Mouse (Mus musculus): ENCODE measurements around the gene Tmem169. TPM values are rescaled to one million over a fixed set of nuclear protein-coding genes. Genes with fewer than 3 reads are reported as not detected.
A peak's percentile ranks its signal among the peaks of the same experiment; 100 is the strongest.

Gene Tmem169
- polyA plus RNA-seq, 1 experiment = 4.2 TPM

DNA sequence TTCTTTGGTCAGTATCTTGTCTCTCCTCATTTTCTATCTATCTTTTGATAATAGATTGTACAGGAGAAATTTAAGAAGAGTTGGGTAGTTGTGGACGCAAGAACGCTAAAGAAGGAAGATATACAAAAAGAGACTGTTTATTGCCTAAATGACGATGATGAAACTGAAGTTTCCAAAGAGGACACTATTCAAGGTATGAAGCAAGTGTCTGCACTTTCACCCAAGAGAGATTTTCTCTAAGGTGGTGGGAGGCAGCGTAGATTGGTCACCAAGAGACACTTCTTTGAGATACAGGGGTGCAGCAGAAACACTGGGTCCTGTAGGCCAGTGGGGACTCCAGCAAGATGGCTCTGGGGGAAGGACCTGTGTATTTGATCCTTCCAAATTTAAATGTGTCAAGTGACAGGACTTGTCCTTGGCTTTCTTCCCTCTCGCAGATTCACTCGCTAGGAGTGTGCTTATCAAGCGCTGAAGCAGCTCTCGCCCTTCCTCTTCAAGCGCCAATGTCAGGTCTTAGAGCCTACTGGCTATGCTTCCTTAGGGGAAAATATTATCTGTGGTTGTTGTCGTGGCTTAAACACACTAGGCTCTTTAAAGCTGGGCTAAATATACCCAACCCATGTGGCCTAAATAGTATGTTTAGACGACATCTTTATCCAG, 42.1 kb downstream of the Tmem169 start:
- Histone ChIP-seq H3K27me3 (replicated peaks; ENCODE audit: control insufficient read depth, insufficient read depth, low read length) (no peaks in the 10 kb centered on the region), H3K27ac (ENCODE audit: insufficient read depth, low read depth, low read length) (no peak overlapping the region), H3K4me1 (ENCODE audit: control insufficient read depth, insufficient read depth, low read length) (no peaks in the 10 kb centered on the region), H3K4me3 (ENCODE audit: insufficient read depth, low read depth, low read length) (no peak overlapping the region), H3K36me3 (ENCODE audit: control insufficient read depth, insufficient read depth, low read length) (peaks cover 6% of the 10 kb centered on the region; the same call in 1 of the 2 replicates)
- no peak for DNase-seq
- WGBS = 94% methylated on average over 11 of the region's 11 CpGs
- TF ChIP-seq CTCF (conservative IDR thresholded peaks at IDR 0.05; ENCODE audit: insufficient read depth, insufficient read length, low read depth, low read length) = no peak
- no peak for TF ChIP-seq POLR2A (IDR thresholded peaks at IDR 0.05; ENCODE audit: low read depth, low read length)

DNA sequence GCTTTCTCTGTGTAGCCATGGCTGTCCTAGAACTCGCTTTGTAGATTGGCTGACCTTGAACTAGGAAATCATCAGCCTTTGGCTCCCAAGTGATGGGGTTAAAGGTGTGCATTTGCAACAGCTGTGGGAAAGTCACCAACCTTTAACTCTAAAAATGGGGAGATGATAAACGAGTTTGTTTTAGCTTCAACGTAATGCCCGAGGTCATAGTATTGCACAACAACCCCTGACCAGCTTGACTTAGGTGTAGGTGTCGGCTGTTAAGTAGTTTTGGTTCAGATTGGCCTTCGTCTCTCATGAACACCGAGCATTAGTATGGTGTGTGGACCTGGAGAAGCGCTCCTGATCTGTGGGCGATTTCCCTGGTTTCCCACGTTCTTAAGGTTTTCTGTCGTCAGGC, 50.6 kb downstream of the Tmem169 start:
- no peak for TF ChIP-seq CTCF (conservative IDR thresholded peaks at IDR 0.05; ENCODE audit: insufficient read depth, insufficient read length, low read depth, low read length)
- no peak overlapping the region for H3K27ac ChIP-seq (ENCODE audit: insufficient read depth, low read depth, low read length)
- peaks cover 6% of the 10 kb centered on the region; the same call in 1 of the 2 replicates for H3K4me1 ChIP-seq (ENCODE audit: control insufficient read depth, insufficient read depth, low read length)
- peaks cover 2% of the 10 kb centered on the region for H3K36me3 ChIP-seq (ENCODE audit: control insufficient read depth, insufficient read depth, low read length)
- H3K27me3 ChIP-seq (replicated peaks; ENCODE audit: control insufficient read depth, insufficient read depth, low read length) = no peaks in the 10 kb centered on the region
- WGBS = 91% methylated on average over 11 of the region's 11 CpGs
- no peak overlapping the region for H3K4me3 ChIP-seq (ENCODE audit: insufficient read depth, low read depth, low read length)
- no peak for DNase-seq

DNA sequence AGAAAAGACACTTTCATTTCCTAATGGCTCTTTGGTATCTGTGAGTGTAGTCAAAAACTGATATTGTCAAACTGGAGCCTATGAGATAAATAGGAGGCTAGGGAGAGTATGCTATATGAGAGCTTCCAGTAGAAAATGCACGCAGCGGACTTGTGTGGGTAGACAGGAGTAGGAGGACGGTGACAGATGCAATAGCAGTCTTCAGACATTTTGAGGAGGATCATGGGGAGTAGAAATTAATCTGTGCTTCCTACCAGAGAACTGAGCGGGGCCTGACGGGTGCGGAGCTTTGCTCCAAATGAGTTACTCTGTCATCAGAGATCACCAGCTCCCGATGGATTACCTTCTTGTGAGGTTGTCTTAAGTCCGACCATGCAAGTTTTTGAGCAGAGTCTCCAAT, 52.6 kb downstream of the Tmem169 start:
- Histone ChIP-seq H3K27ac (ENCODE audit: insufficient read depth, low read depth, low read length) (no peak overlapping the region), H3K27me3 (replicated peaks; ENCODE audit: control insufficient read depth, insufficient read depth, low read length) (no peaks in the 10 kb centered on the region), H3K36me3 (ENCODE audit: control insufficient read depth, insufficient read depth, low read length) (peaks cover 2% of the 10 kb centered on the region), H3K4me1 (ENCODE audit: control insufficient read depth, insufficient read depth, low read length) (peaks cover 6% of the 10 kb centered on the region; the same call in 1 of the 2 replicates), H3K4me3 (ENCODE audit: insufficient read depth, low read depth, low read length) (no peak overlapping the region)
- TF ChIP-seq CTCF (conservative IDR thresholded peaks at IDR 0.05; ENCODE audit: insufficient read depth, insufficient read length, low read depth, low read length) = no peak
- TF ChIP-seq POLR2A (IDR thresholded peaks at IDR 0.05; ENCODE audit: low read depth, low read length) = no peak
- WGBS = 95% methylated on average over 8 of the region's 8 CpGs
- DNase-seq = no peak

DNA sequence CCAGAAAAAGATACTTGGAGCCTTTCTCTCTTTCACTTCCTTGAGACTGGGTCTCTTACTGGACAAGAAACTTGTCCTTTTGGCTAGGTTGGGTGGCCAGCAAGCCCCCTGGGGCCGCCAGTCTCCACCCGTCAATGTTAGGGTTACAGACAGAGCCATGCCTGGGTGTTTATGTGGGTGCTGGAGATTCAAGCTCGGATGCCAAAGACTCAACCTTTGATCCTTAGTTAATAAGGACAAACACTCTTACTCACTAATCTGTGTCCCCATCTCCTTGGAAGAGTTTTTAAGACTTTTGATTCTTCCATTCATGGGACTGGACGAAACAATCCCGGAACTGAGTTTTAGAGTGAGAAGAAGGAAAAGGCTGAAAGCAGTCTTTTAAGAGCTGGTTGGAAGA, 54.2 kb downstream of the Tmem169 start:
- Histone ChIP-seq H3K4me3 (ENCODE audit: insufficient read depth, low read depth, low read length) (no peak overlapping the region), H3K4me1 (ENCODE audit: control insufficient read depth, insufficient read depth, low read length) (peaks cover 6% of the 10 kb centered on the region; the same call in 1 of the 2 replicates), H3K36me3 (ENCODE audit: control insufficient read depth, insufficient read depth, low read length) (peaks cover 2% of the 10 kb centered on the region), H3K27me3 (replicated peaks; ENCODE audit: control insufficient read depth, insufficient read depth, low read length) (no peaks in the 10 kb centered on the region), H3K27ac (ENCODE audit: insufficient read depth, low read depth, low read length) (peak overlapping the region; percentile 46; the same call in 1 of the 2 replicates)
- WGBS = 67% methylated on average over 5 of the region's 5 CpGs
- TF ChIP-seq POLR2A (IDR thresholded peaks at IDR 0.05; ENCODE audit: low read depth, low read length) = no peak
- no peak for TF ChIP-seq CTCF (conservative IDR thresholded peaks at IDR 0.05; ENCODE audit: insufficient read depth, insufficient read length, low read depth, low read length)
- peak; percentile 64 for DNase-seq

DNA sequence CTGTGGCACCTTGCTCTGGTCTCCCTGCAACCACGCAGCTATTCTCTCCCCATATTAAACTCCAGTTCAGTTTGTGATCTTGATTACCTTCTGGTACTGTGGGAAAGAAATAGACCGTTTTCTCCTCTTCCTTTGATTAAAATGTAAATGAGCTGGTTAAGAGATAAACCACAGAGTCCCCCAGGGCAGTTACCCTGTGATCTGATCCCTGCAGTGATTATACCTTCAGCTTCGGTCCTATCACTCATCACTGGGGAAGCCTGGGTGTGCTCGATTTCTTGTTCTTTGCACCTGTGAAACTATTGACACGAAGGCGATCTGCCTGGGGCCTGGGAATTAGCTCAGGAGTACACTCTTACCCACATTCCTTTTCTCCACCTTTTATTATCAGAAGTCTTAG, 63.7 kb downstream of the Tmem169 start:
- no peak for DNase-seq
- Histone ChIP-seq H3K4me1 (ENCODE audit: control insufficient read depth, insufficient read depth, low read length) (no peaks in the 10 kb centered on the region), H3K4me3 (ENCODE audit: insufficient read depth, low read depth, low read length) (no peak overlapping the region), H3K27me3 (replicated peaks; ENCODE audit: control insufficient read depth, insufficient read depth, low read length) (no peaks in the 10 kb centered on the region), H3K36me3 (ENCODE audit: control insufficient read depth, insufficient read depth, low read length) (peaks cover 2% of the 10 kb centered on the region), H3K27ac (ENCODE audit: insufficient read depth, low read depth, low read length) (no peak overlapping the region)
- TF ChIP-seq CTCF (conservative IDR thresholded peaks at IDR 0.05; ENCODE audit: insufficient read depth, insufficient read length, low read depth, low read length) = no peak
- no peak for TF ChIP-seq POLR2A (IDR thresholded peaks at IDR 0.05; ENCODE audit: low read depth, low read length)
- WGBS = 73% methylated on average over 6 of the region's 6 CpGs

Other genes starting within 250 kb of the Tmem169 start
- 2.3 and 3.2 TPM in 2 replicates for gene Mreg, start 72.1 kb upstream of the Tmem169 start, polyA plus RNA-seq (2012; rRNA removed)
- 215 and 254 TPM in 2 replicates for gene Pecr, start 55 bp upstream of the Tmem169 start, polyA plus RNA-seq (2012; rRNA removed)
- 9.7 and 11.4 TPM in 2 replicates for gene Xrcc5, start 23.1 kb downstream of the Tmem169 start, polyA plus RNA-seq (2012; rRNA removed)

Data from kidney, adult 2 months (tissue).